Mouse (Mus musculus) testis, adult 2 months (tissue): ENCODE data around the gene Dapp1.

Source experiments
- CTCF ChIP-seq: fragments of 200-500 bp; IDR thresholded peaks from 2 replicates; pipeline ENCODE4 v1.5.1; 2012; ENCODE audit warnings: low read depth, mild to moderate bottlenecking, inconsistent platforms, low read length, moderate library complexity; ENCODE audit not compliant: control insufficient read depth, insufficient read depth, insufficient replicate concordance
- POLR2A ChIP-seq: fragments of 200-500 bp; IDR thresholded peaks from 2 replicates; pipeline ENCODE4 v1.6.1; 2012; ENCODE audit warnings: low read depth, mild to moderate bottlenecking, inconsistent platforms, low read length, moderate library complexity; ENCODE audit not compliant: control insufficient read depth

DNA sequence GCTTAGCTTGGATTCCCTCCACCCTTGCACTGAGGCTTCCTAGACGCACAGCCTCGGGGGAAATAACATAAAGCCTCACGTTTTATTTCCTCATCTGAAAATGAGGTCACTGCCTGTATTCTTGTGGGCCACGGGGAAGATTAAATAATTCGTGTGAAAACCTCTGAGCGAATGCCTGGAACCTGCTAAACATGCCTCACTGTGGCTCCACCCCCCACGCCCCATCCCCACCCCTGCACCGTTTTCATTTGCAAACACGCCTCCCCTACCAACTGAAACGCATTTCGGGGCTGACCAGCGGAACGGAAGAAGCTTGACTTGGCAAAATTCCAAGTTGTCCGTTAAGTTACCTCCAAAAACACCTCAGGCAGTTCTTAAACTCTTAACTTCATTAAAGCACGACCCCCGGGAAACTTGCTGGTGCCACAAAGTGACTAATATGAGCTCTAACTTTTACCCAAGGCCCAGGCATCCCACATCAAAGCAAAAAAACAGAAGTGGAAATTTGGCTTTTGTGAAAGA is 25.7 kb downstream of the Dapp1 start:
- TF ChIP-seq CTCF: no peak
- TF ChIP-seq POLR2A: no peak
